Mouse (Mus musculus): ENCODE measurements around the gene Mef2a. TPM values are rescaled to one million over a fixed set of nuclear protein-coding genes. Genes with fewer than 3 reads are reported as not detected.

The Mef2a gene
- polyA plus RNA-seq (2016; fragmentation: Nextera tagmentation; extraction: Ambion mirVana), result 22.4 and 23.2 TPM in 2 replicates

DNA sequence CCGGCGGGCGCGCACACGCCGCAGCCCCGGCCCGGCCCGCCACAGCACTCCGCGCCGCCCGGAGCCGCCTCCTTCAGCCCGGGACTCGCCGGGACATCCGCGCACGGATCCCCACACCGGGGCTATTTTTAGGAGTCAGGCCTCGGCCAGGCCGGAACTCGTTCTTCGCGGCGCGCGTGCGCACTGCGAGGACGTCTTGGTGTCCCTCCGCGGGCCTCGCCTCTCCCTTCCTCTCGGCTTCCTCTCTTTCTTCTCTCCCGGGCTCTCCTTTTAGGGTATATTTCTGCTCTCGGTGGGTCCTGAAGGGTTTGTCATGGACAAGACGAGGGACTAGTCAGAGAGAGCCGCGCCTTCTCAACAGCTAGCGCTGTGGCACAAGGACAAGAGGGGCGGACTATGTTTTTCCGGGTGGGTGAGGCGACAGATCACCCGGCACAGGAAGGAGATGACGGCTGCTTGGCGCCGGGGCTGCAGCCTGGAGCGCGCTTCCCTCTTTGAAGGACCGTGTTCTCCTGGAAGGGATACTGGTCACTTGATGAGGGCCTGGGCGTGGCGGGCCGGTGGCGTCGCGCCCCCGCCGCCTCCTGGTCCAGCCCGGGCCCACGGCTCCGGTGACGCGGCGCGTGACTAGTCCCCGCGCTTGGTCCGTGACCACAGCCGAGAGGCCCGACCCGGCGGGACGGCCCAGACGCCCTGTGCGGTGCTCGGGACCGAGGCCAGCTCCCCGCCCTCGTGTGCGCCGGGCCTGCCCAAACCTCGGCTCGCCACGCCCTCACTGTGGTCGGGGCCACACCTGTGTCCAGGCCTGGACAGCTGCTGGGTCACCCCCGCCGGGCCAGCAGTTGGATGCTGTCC lies at the start of gene Mef2a:
Mef2a (minus strand) TSS at position 130 of the 855 bp plus-strand sequence.
- peak; percentile 95 for DNase-seq (ENCODE audit: extremely low spot score, low spot score)
- WGBS, result under 1% methylated on average over 88 of the region's 89 CpGs
- H3K36me3 ChIP-seq (replicated peaks), result no peaks in the 10 kb centered on the region

DNA sequence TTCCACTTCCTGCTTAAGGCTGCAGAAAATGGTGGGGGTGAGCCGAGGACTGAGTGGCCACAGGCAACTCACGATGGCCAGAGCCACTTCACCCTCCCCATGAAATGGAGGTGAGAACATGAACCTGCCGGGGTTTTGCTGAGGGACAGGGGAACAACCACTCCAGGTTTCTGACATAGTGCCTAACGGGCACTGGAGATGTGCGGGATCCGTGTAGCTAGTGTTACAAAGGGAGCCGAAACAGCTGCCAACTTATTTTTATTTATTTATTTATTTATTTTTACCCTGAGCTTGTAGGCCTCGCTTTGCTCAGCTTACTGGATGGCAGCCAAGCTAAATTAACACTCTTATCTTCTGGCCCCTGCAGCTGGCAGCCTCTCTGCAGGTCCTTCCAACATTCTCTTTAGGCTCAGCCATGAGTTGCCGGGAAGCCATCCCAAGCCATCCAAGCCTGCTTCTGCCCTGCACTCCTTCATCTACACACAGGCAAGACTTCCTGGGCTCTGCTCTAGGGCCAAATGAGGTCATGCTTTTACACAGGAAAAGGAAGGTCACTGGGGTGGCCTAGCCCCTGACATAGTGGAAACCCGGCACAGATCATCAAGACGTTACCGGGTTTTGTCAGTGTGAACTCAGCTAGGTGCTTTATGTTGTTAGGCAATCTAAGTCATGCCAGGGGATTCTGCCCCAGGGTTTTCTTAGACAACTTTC lies 49.0 kb upstream of the Mef2a start:
- Histone ChIP-seq H3K9me3 (no peaks in the 10 kb centered on the region), H3K27me3 (ENCODE audit: poor library complexity, severe bottlenecking) (no peaks in the 10 kb centered on the region), H3K27ac (no peak overlapping the region), H3K4me3 (no peak overlapping the region), H3K4me1 (0 out of 2 replicates have a peak, but pooled peaks cover 4% of the 10 kb centered on the region), H3K36me3 (replicated peaks) (no peaks in the 10 kb centered on the region)
- DNase-seq (ENCODE audit: extremely low spot score, low spot score), result no peak
- WGBS, result 83% methylated on average over 12 of the region's 12 CpGs

More for the DNA sequence above, at the start of gene Mef2a:
- Histone ChIP-seq H3K4me3 (peak within 1 kb of the TSS; percentile 87), H3K27me3 (ENCODE audit: poor library complexity, severe bottlenecking) (no peaks in the 10 kb centered on the region; the same call in 1 of the 2 replicates), H3K4me1 (peaks cover 25% of the 10 kb centered on the region), H3K9me3 (no peaks in the 10 kb centered on the region), H3K27ac (peak within 1 kb of the TSS; percentile 98)

DNA sequence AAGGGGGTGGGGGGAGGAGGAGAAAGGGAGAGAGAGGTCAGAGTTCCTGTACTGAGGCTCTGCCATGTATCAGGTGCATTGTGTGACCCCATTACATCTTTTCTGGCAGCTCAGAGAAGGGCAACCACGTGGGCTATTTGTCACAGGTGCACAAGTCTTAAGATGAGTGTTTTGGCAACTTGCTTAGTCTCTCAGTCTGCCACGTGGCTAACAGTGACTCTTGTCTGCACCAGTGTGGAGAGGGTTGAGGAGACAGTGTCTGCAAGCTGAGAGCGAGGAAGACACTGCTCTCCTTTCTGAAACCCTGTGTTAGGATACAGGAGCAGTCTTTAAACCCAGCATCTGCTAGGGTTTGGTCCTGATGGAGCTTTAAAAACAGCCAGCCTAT lies 48.4 kb upstream of the Mef2a start:
- Histone ChIP-seq H3K4me3 (no peak overlapping the region), H3K4me1 (0 out of 2 replicates have a peak, but pooled peaks cover 4% of the 10 kb centered on the region), H3K9me3 (no peaks in the 10 kb centered on the region), H3K36me3 (replicated peaks) (no peaks in the 10 kb centered on the region), H3K27ac (no peak overlapping the region), H3K27me3 (ENCODE audit: poor library complexity, severe bottlenecking) (no peaks in the 10 kb centered on the region)
- 76% methylated on average over 3 of the region's 3 CpGs for WGBS
- no peak for DNase-seq (ENCODE audit: extremely low spot score, low spot score)

DNA sequence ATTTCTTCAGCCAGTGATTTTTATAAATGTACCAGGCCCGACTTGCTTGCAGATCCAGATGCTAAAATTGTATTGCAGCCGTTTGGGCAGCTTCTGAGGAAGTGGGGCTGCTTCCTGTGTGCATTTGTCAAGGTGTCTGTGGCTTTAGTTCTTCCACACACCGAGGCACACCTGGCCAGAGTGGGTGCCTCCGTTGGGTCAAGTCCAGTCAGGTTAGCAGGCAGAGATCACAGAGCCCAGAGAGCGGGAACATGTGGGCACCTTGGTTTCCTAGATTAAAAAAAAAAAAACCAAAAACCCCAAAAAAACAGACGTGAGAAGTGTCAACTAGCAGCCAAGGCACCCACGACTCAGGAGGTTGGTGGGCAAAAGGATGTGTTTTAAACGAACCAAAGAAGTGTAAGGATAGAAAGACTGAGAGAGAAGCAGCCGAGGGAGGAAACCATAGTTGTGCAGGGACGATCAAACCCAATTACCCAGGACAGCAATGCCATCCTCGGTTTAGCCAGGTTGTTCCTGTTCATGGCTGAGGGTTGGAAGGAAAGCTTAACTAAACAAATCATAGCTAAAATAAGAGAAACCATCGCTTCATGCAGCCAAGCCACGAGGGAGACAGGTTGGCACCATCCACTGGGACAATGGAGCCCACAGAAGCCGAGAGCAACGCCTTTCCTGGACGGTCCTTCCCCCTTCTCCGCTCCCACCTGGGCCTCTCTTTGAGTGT lies 47.1 kb upstream of the Mef2a start:
- H3K27me3 ChIP-seq (ENCODE audit: poor library complexity, severe bottlenecking), result no peaks in the 10 kb centered on the region
- 90% methylated on average over 17 of the region's 17 CpGs for WGBS

DNA sequence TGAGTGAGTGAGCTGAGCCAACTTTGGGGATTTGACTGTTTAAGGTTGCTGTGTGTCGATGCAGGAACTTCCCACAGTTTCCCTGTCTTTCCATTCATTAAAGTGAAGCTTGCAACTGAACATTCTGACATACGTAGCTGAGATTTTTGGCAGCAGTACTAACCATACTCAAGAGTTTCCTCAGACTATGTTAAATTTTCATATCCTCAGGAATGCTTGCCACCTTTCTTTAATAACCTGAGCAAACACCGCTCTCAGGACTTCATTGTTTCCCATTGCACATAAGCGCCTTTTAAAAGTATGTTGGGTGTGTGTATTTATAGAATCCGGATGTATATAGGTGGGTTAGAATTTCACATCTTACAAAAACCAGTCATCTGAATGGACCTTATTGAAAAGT lies 45.5 kb upstream of the Mef2a start:
- H3K9me3 ChIP-seq, result no peaks in the 10 kb centered on the region
- no peak for DNase-seq (ENCODE audit: extremely low spot score, low spot score)
- H3K4me1 ChIP-seq, result 0 out of 2 replicates have a peak, but pooled peaks cover 4% of the 10 kb centered on the region
- H3K27ac ChIP-seq, result no peak overlapping the region
- WGBS, result 95% methylated on average over 5 of the region's 5 CpGs
- no peak overlapping the region for H3K4me3 ChIP-seq
- no peaks in the 10 kb centered on the region for H3K36me3 ChIP-seq (replicated peaks)
- no peaks in the 10 kb centered on the region for H3K27me3 ChIP-seq (ENCODE audit: poor library complexity, severe bottlenecking)

More for the DNA sequence above, 47.1 kb upstream of the Mef2a start:
- Histone ChIP-seq H3K36me3 (replicated peaks) (no peaks in the 10 kb centered on the region), H3K9me3 (no peaks in the 10 kb centered on the region), H3K4me3 (no peak overlapping the region), H3K27ac (no peak overlapping the region), H3K4me1 (0 out of 2 replicates have a peak, but pooled peaks cover 4% of the 10 kb centered on the region)
- DNase-seq (ENCODE audit: extremely low spot score, low spot score), result no peak

DNA sequence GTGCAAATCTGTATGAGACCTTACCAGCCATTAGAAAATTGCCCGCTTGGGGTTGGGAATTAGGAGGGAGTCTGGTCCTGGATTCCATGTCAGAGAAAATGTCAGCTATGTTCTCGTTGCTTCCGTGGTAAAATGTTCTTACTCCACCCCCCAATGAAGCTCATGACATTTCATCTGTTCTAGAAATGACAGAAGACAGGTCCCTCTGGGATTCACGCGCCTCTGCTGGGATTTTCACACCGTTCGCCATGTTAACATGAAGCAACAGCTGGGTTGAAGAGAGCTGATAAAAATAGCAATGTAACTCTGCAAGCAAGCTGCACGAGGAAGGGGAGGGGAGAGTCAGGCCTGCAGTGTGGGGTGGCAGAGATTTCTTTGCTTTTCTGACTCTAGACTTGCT lies 42.1 kb upstream of the Mef2a start:
- H3K4me1 ChIP-seq, result no peaks in the 10 kb centered on the region
- no peaks in the 10 kb centered on the region for H3K9me3 ChIP-seq
- DNase-seq (ENCODE audit: extremely low spot score, low spot score), result no peak
- no peaks in the 10 kb centered on the region for H3K36me3 ChIP-seq (replicated peaks)
- no peaks in the 10 kb centered on the region for H3K27me3 ChIP-seq (ENCODE audit: poor library complexity, severe bottlenecking)
- WGBS, result 93% methylated on average over 8 of the region's 8 CpGs
- no peak overlapping the region for H3K4me3 ChIP-seq
- H3K27ac ChIP-seq, result no peak overlapping the region

DNA sequence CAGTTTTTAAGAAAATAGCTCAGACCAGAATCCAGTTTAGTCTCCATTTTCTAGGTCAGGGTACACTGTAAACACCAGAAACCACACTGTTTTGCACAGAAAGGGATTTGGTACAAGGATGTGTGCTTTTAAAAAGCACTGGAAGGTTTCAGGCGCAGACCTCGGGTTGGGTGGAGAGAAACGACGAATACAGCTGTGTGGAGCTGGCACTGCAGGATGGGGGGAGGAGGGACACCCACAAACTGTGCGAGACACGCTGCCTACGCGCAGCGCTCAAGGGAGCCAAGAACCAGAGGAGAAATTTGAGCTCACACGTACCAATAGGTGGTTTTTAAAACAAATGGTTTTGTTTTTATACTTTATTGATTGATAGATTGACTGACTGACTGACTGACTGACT lies 40.0 kb upstream of the Mef2a start:
- Histone ChIP-seq H3K9me3 (no peaks in the 10 kb centered on the region), H3K27me3 (ENCODE audit: poor library complexity, severe bottlenecking) (no peaks in the 10 kb centered on the region), H3K27ac (no peak overlapping the region), H3K4me3 (no peak overlapping the region), H3K36me3 (replicated peaks) (no peaks in the 10 kb centered on the region), H3K4me1 (no peaks in the 10 kb centered on the region)
- no peak for DNase-seq (ENCODE audit: extremely low spot score, low spot score)
- 91% methylated on average over 10 of the region's 10 CpGs for WGBS

DNA sequence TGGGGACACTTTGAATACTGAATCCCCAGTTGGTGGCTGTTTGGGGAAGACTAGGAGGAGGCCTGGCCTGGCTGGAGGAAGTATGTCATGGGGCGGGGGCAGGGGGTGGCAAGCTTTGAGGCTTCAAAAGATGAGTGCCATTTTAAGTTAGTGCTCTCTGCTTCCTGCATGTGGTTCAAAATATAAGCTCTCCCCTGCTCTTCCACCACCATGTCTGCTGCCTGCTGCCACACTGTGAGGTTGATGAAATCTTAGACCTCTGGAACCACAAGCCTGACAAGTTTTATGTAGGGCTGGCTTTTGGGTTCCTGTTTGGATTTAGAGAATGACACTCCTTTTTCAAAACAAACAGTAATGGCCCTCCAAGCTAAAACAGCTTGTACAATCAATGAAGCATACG lies 34.4 kb upstream of the Mef2a start:
- no peak for DNase-seq (ENCODE audit: extremely low spot score, low spot score)
- no peak overlapping the region for H3K27ac ChIP-seq
- no peaks in the 10 kb centered on the region for H3K36me3 ChIP-seq (replicated peaks)
- H3K9me3 ChIP-seq, result no peaks in the 10 kb centered on the region
- no peaks in the 10 kb centered on the region for H3K4me1 ChIP-seq
- no peak overlapping the region for H3K4me3 ChIP-seq
- 87% methylated on average over 2 of the region's 2 CpGs for WGBS
- H3K27me3 ChIP-seq (ENCODE audit: poor library complexity, severe bottlenecking), result no peaks in the 10 kb centered on the region

DNA sequence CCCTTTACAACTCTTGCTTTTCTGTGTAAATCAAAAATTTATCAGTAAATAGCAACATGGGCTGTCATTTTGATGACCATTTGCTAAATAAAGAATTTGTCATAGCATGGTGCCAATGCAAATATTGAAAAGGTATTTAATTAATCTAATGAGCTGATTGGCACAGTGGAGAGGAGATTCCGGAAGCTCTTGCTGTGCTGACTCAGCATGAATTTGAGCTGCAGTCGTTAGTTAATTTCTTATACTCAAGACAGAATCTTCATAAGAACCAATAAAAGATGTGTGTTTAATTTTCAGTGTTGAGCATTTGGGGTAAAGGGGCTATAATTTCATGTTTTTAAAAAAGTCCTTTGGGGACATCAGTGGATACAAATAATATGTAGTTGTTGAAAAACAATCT lies 31.5 kb upstream of the Mef2a start:
- H3K27ac ChIP-seq, result no peak overlapping the region
- H3K36me3 ChIP-seq (replicated peaks), result no peaks in the 10 kb centered on the region
- H3K27me3 ChIP-seq (ENCODE audit: poor library complexity, severe bottlenecking), result no peaks in the 10 kb centered on the region
- no peaks in the 10 kb centered on the region for H3K4me1 ChIP-seq
- H3K9me3 ChIP-seq, result no peaks in the 10 kb centered on the region
- H3K4me3 ChIP-seq, result no peak overlapping the region
- no peak for DNase-seq (ENCODE audit: extremely low spot score, low spot score)
- WGBS, result 90% methylated on average over 2 of the region's 2 CpGs

DNA sequence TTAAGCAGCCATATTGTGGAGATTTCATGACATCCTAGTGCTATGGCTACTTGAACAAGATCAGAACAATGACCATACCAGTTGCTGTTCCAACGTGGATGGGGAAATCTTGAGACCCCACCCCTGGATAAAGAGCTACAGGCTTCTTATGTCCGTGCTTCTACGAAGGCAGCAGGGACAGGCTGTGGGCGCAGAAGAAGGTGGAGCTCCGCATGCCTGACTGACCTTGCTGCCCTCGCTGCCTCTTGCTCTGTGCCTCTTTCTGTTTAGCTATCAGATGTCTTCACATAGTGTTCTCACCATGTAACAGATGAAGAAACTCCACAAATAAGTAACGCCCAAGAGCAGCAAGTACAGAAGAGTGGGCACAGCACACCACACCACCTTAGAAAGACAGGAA lies 29.7 kb upstream of the Mef2a start:
- H3K9me3 ChIP-seq, result no peaks in the 10 kb centered on the region
- no peak overlapping the region for H3K27ac ChIP-seq
- WGBS, result 77% methylated on average over 7 of the region's 7 CpGs
- DNase-seq (ENCODE audit: extremely low spot score, low spot score), result no peak
- H3K4me3 ChIP-seq, result no peak overlapping the region
- no peaks in the 10 kb centered on the region for H3K4me1 ChIP-seq
- no peaks in the 10 kb centered on the region for H3K36me3 ChIP-seq (replicated peaks)
- no peaks in the 10 kb centered on the region for H3K27me3 ChIP-seq (ENCODE audit: poor library complexity, severe bottlenecking)

DNA sequence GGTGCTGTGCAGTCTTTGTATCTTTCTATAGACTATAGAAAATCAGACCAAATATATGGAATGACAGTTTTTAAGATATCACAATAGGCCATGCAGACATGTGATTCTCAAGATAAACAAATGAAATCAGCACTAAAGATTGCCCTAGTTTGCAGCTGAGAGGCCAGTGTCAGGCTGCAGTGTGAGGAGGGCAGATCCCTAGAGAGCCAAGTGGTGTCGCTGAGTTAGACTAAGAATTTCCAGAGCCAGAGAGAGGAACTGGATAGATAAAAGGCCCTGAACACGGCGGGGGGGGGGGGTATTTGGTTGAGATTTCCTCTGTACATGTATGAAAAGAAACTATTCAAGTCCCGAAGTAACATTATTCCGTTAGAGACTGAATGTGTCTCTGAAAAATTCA lies 28.7 kb upstream of the Mef2a start:
- Histone ChIP-seq H3K27me3 (ENCODE audit: poor library complexity, severe bottlenecking) (no peaks in the 10 kb centered on the region), H3K36me3 (replicated peaks) (no peaks in the 10 kb centered on the region), H3K4me3 (no peak overlapping the region), H3K9me3 (no peaks in the 10 kb centered on the region), H3K4me1 (no peaks in the 10 kb centered on the region), H3K27ac (no peak overlapping the region)
- DNase-seq (ENCODE audit: extremely low spot score, low spot score), result no peak
- WGBS, result 65% methylated on average over 5 of the region's 5 CpGs

DNA sequence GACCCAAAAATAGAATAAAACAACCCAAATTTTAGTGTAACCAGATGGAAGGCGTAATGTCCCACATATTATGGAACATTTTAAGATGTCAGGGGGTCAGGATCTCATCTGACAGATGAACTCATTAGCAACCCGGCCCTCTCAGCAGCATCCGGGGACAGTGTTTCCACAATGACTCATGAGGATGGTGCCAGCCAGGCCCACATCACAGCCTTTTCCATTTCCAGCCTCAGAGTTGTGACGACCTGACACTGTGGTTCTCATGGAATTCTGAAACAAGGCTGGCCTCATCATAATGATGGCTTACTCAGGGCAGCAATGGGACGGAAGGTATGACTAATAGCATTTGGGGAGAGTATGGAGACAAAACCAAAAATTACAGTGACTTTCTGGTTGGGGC lies 18.1 kb upstream of the Mef2a start:
- WGBS, result 83% methylated on average over 5 of the region's 5 CpGs
- no peak for DNase-seq (ENCODE audit: extremely low spot score, low spot score)
- H3K27ac ChIP-seq, result no peak overlapping the region
- no peaks in the 10 kb centered on the region for H3K9me3 ChIP-seq
- H3K27me3 ChIP-seq (ENCODE audit: poor library complexity, severe bottlenecking), result no peaks in the 10 kb centered on the region
- no peak overlapping the region for H3K4me3 ChIP-seq
- no peaks in the 10 kb centered on the region for H3K4me1 ChIP-seq
- H3K36me3 ChIP-seq (replicated peaks), result no peaks in the 10 kb centered on the region
